Mouse (Mus musculus) myocyte (in vitro differentiated cells): ENCODE results near the gene Tbp. TPM values are rescaled to one million over a fixed set of nuclear protein-coding genes. Genes with fewer than 3 reads are reported as not detected.
A peak's percentile ranks its signal among the peaks of the same experiment; 100 is the strongest.

Source experiments
- H3K27me3 ChIP-seq: one replicate; pipeline ENCODE4 v1.6.1; 2011; ENCODE audit not compliant: control insufficient read depth, insufficient read depth, insufficient read length
- H3K36me3 ChIP-seq: one replicate; pipeline ENCODE4 v1.6.1; 2011; ENCODE audit not compliant: control insufficient read depth, insufficient read depth
- H3K4me2 ChIP-seq: one replicate; pipeline ENCODE4 v1.6.1; 2011; ENCODE audit warnings: low read depth, control low read depth
- H3K4me3 ChIP-seq: one replicate; pipeline ENCODE4 v1.5.1; 2011; ENCODE audit warnings: mild to moderate bottlenecking, control low read depth, moderate library complexity
- H3K79me2 ChIP-seq: one replicate; pipeline ENCODE4 v1.6.1; 2011; ENCODE audit not compliant: control insufficient read depth, insufficient read depth
- H3ac ChIP-seq: one replicate; pipeline ENCODE4 v1.6.1; 2011; ENCODE audit not compliant: control insufficient read depth, insufficient read length
- CEBPB ChIP-seq: IDR thresholded peaks from 2 replicates; pipeline ENCODE4 v1.6.1; 2011; ENCODE audit warnings: mild to moderate bottlenecking, moderate library complexity; ENCODE audit not compliant: poor library complexity, insufficient read depth, severe bottlenecking
- E2F4 ChIP-seq: IDR thresholded peaks from one replicate; pipeline ENCODE4 v1.6.1; 2011; ENCODE audit warnings: mild to moderate bottlenecking, control low read depth, moderate library complexity; ENCODE audit not compliant: insufficient read depth
- MAX ChIP-seq: IDR thresholded peaks from one replicate; pipeline ENCODE4 v1.6.1; 2011; ENCODE audit warnings: low read depth, mild to moderate bottlenecking, control low read depth
- MYOD1 ChIP-seq, 3 experiments: IDR thresholded peaks; one replicate each; pipeline ENCODE4 v1.6.1; 2011; ENCODE audit warnings: control low read depth in 2 of 3, low read depth in 2 of 3, mild to moderate bottlenecking in 2 of 3, moderate library complexity in 1 of 3; ENCODE audit not compliant: insufficient read length in 2 of 3, control insufficient read depth in 1 of 3
- MYOG ChIP-seq, 3 experiments: IDR thresholded peaks; one replicate each; pipeline ENCODE4 v1.6.1; 2011; ENCODE audit warnings: control low read depth in 2 of 3, low read depth in 2 of 3, mild to moderate bottlenecking in 2 of 3; ENCODE audit not compliant: insufficient read length in 2 of 3, control insufficient read depth in 1 of 3, insufficient read depth in 1 of 3
- POLR2A ChIP-seq: IDR thresholded peaks from one replicate; pipeline ENCODE4 v1.6.1; 2011; ENCODE audit warnings: low read depth, mild to moderate bottlenecking, control low read depth, moderate library complexity; ENCODE audit not compliant: insufficient read length
- POLR2AphosphoS2 ChIP-seq: IDR thresholded peaks from one replicate; pipeline ENCODE4 v1.6.1; 2011; ENCODE audit warnings: low read depth, control low read depth; ENCODE audit not compliant: insufficient read length
- REST ChIP-seq: IDR thresholded peaks from one replicate; pipeline ENCODE4 v1.6.1; 2011; ENCODE audit warnings: mild to moderate bottlenecking, control low read depth, moderate library complexity; ENCODE audit not compliant: insufficient read depth, insufficient read length
- SRF ChIP-seq: IDR thresholded peaks from one replicate; pipeline ENCODE4 v1.6.1; 2011; ENCODE audit warnings: low read depth; ENCODE audit not compliant: control insufficient read depth, insufficient read length
- TCF12 ChIP-seq: IDR thresholded peaks from one replicate; pipeline ENCODE4 v1.6.1; 2011; ENCODE audit warnings: mild to moderate bottlenecking, control low read depth; ENCODE audit not compliant: poor library complexity, insufficient read depth, severe bottlenecking
- TCF3 ChIP-seq: IDR thresholded peaks from one replicate; pipeline ENCODE4 v1.6.1; 2011; ENCODE audit warnings: low read depth, control low read depth; ENCODE audit not compliant: insufficient read length
- USF1 ChIP-seq: IDR thresholded peaks from one replicate; pipeline ENCODE4 v1.6.1; 2011; ENCODE audit warnings: low read depth, mild to moderate bottlenecking, control low read depth, moderate library complexity
- polyA plus RNA-seq: library from polyadenylated mRNA; unstranded; fragments of >200 nt; fragmentation: generic; extraction: Trizol; gene quantifications from one replicate; pipeline ENCODE4 v1.2.1, GENCODE M21; 2012; ENCODE audit warnings: missing spikeins

Gene Tbp
- polyA plus RNA-seq, 1 experiment = 12.2 TPM

DNA sequence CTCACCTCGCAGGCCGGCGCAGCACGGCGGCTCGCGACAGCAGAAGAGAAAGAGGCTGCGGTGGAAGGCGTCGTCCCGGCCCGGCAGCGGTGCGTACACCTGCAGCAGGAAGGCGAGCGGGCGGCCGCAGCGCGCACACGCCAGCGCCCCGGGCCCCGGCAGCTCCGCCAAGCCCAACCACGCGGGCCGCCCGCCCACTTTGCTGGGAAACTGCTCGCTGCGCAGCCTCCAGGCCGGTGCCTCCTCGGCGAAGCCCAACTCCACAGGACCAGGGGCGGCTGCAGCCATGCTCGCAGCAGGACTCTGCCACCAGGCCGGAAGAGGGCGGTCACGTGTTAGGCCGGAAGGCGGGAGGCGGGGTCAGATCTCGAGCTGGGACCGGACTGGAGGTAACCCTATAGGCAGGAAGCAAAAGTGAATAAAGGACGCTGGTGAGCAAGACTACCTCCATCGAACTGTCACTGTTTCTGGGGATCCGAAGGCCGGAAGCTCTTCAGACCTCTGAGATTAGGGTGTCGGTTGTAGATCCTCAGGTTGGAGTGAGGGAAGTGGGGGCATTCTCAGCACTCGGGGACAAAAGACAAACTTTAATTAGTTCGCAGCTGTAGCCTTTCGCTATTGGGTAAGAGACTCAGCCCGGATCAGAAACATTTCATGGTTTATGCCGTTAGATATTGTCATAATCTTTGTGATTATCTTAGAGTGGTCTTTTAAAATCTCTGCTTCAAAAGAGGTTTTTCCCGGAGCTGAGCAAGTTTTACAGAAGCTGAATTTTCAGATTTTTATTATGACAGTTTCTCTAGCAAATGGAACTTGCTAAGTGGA, 27.5 kb downstream of the Tbp start, which contains the start of gene Pdcd2:
Gene Pdcd2, minus strand, starts transcription at position 316 of the 825 bp plus-strand sequence.
- H3K4me2 ChIP-seq = peak within 1 kb of the TSS; percentile 88
- peak; percentile 93 for TF ChIP-seq USF1
- TF ChIP-seq E2F4 = no peak
- TF ChIP-seq TCF12 = no peak
- peak in 1 of 3 experiments; percentile 33 for TF ChIP-seq MYOG (IDR thresholded peaks at IDR 0.05; ENCODE audit: control insufficient read depth in 1 of 3, insufficient read depth in 1 of 3, insufficient read length in 2 of 3, low read depth in 2 of 3)
- no peak for TF ChIP-seq MYOD1 (IDR thresholded peaks at IDR 0.05; ENCODE audit: control insufficient read depth in 1 of 3, insufficient read length in 2 of 3, low read depth in 2 of 3)
- peak; percentile 91 for TF ChIP-seq POLR2AphosphoS2
- TF ChIP-seq POLR2A = peak; percentile 97
- H3K36me3 ChIP-seq = peaks cover 28% of the 10 kb centered on the region
- H3ac ChIP-seq = peak within 1 kb of the TSS; percentile 27
- H3K4me3 ChIP-seq = peak within 1 kb of the TSS; percentile 48
- peaks cover 5% of the 10 kb centered on the region for H3K79me2 ChIP-seq
- H3K27me3 ChIP-seq = no peaks in the 10 kb centered on the region

DNA sequence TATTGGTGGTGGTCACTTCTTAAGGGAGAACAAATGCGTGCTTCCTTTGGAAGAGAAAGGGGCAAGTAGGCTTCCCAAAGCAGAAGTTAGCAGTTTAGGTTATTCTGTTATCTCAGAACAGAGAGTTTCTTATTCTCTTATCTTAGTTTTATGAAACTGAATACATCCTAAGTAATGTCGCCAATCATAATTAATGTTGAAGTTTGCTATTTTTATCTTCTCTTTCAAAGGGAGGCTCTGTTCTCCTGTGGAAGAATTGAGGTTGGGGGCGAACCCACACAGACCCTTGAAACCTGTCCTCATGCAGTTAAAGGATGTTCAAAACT, 28.1 kb downstream of the Tbp start:
- H3ac ChIP-seq = no peak overlapping the region
- peaks cover 5% of the 10 kb centered on the region for H3K79me2 ChIP-seq
- TF ChIP-seq USF1 = no peak
- TF ChIP-seq TCF3 = no peak
- no peak for TF ChIP-seq REST
- no peak for TF ChIP-seq POLR2A
- TF ChIP-seq MYOG (IDR thresholded peaks at IDR 0.05; ENCODE audit: control insufficient read depth in 1 of 3, insufficient read depth in 1 of 3, insufficient read length in 2 of 3, low read depth in 2 of 3) = no peak
- TF ChIP-seq MAX = no peak
- TF ChIP-seq POLR2AphosphoS2 = no peak
- TF ChIP-seq CEBPB = no peak
- no peak for TF ChIP-seq TCF12
- no peak for TF ChIP-seq SRF
- no peak for TF ChIP-seq E2F4
- no peak for TF ChIP-seq MYOD1 (IDR thresholded peaks at IDR 0.05; ENCODE audit: control insufficient read depth in 1 of 3, insufficient read length in 2 of 3, low read depth in 2 of 3)
- H3K27me3 ChIP-seq = no peaks in the 10 kb centered on the region
- peak overlapping the region; percentile 48 for H3K4me3 ChIP-seq
- H3K4me2 ChIP-seq = peak overlapping the region; percentile 88
- H3K36me3 ChIP-seq = peaks cover 23% of the 10 kb centered on the region

DNA sequence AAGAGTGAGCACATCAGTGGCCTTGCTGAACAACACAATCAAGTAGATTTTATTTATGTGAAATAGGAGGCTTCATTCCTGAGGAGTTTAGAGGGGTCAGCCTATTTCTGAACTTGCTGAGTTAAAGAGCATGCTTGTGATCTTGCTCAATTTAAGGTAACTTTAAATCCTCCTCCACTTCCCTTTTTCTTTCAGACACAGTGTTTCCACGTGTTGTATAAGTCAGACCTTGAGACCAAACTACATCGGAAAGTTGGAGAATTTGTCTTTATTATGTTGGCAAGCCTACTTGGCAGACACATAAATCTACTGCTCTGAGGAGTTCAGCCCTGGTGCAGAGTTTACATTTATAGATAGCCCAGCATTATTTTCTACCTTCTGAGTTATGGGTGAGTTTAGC, 29.2 kb downstream of the Tbp start:
- Histone ChIP-seq H3K79me2 (peaks cover 5% of the 10 kb centered on the region), H3K4me2 (no peak overlapping the region), H3K36me3 (peaks cover 12% of the 10 kb centered on the region), H3K27me3 (no peaks in the 10 kb centered on the region), H3ac (no peak overlapping the region), H3K4me3 (no peak overlapping the region)
- TF ChIP-seq USF1 (no peak), REST (no peak), TCF3 (no peak), POLR2AphosphoS2 (no peak), TCF12 (no peak)

DNA sequence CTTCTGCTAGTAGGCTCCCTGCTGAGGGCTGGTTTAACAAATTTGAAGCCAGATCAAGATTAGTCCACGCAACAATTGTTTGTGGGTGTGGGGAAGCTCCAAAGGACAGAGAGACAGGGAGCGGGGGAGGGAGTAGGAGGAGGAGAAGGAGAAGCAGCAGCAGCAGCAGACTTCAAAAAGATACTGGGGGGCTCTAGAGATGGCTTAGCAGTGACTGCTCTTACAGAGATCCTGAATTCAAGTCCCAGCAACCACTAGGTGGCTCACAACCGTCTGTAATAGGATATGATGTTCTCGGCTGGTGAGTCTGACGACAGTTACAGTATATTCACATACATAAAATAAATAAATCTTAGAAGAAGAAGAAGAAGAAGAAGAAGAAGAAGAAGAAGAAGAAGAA, 30.5 kb downstream of the Tbp start:
- Histone ChIP-seq H3K4me3 (no peak overlapping the region), H3K27me3 (no peaks in the 10 kb centered on the region), H3K4me2 (no peak overlapping the region), H3K79me2 (peaks cover 5% of the 10 kb centered on the region), H3K36me3 (peaks cover 2% of the 10 kb centered on the region), H3ac (no peak overlapping the region)
- TF ChIP-seq MYOD1 (IDR thresholded peaks at IDR 0.05; ENCODE audit: control insufficient read depth in 1 of 3, insufficient read length in 2 of 3, low read depth in 2 of 3) (no peak), CEBPB (no peak)

DNA sequence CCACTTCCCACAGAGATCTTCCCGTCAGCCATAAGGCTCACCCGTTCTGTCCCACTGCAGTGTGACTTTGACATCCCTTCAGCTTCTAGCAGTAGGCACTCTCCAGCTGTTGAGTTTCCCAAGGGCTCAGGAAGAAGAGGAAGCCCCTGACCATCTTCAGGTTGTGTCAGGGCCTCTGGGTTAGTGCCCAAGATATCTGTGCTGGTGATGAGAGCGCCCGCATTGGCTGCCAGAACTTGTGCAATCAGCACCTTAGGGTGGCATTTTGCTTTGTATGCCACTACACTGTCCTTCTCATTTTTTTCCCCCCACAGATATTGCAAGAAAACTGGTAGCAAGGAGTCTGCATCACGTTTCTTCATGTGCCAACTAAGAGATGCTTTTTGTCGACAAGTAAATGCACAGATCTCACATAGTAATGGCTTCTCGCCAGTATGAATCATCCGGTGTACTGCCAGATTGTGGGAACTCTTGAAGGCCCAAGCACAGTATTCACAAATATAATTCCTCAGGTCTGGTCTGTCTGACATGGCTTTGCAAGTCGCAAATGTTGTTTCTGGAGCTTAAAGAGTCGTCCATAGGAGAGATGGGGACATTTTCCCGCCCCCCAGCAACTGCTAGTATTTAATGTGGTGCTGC, 35.6 kb downstream of the Tbp start:
- Histone ChIP-seq H3K4me2 (no peak overlapping the region), H3K79me2 (no peaks in the 10 kb centered on the region)

More for the DNA sequence above, 35.6 kb downstream of the Tbp start:
- no peak overlapping the region for H3ac ChIP-seq
- no peaks in the 10 kb centered on the region for H3K36me3 ChIP-seq
- no peak for TF ChIP-seq USF1
- H3K27me3 ChIP-seq = no peaks in the 10 kb centered on the region
- H3K4me3 ChIP-seq = no peak overlapping the region
